Mouse (Mus musculus) liver, embryonic 11.5 days (tissue): ENCODE data around the gene Dnaaf3. TPM values are rescaled to one million over a fixed set of nuclear protein-coding genes. Genes with fewer than 3 reads are reported as not detected.

Experiments
- ATAC-seq: fragments of 200-750 bp; cut with Nextera tagmentation; replicated peaks from 2 replicates; pipeline ENCODE4 v1.8.0; 2017; ENCODE audit warnings: moderate number of reproducible peaks, mild to moderate bottlenecking, moderate TSS enrichment, moderate library complexity; ENCODE audit not compliant: low FRiP score
- DNase-seq: peaks from one replicate; pipeline ENCODE4 v3.0.0-alpha.2; 2017; ENCODE audit warnings: low spot score
- H3K27ac ChIP-seq: fragments of 300-500 bp; sonication (generic); 2 replicates; pipeline ENCODE4 v1.5.1; 2014; ENCODE audit warnings: mild to moderate bottlenecking, low read depth, low read length, control low read depth
- H3K27me3 ChIP-seq: fragments of 300-500 bp; sonication (generic); replicated peaks from 2 replicates; pipeline ENCODE4 v1.6.1; 2014; ENCODE audit warnings: low read length, mixed read lengths; ENCODE audit not compliant: control insufficient read depth, insufficient read depth
- H3K36me3 ChIP-seq: fragments of 300-500 bp; sonication (generic); 2 replicates; pipeline ENCODE4 v1.6.1; 2014; ENCODE audit warnings: mild to moderate bottlenecking, low read length, moderate library complexity, mixed read lengths; ENCODE audit not compliant: control insufficient read depth, insufficient read depth
- H3K4me1 ChIP-seq: fragments of 300-500 bp; sonication (generic); replicated peaks from 2 replicates; pipeline ENCODE4 v1.6.1; 2014; ENCODE audit warnings: low read length, mixed read lengths; ENCODE audit not compliant: control insufficient read depth, insufficient read depth
- H3K4me2 ChIP-seq: fragments of 300-500 bp; sonication (generic); 2 replicates; pipeline ENCODE4 v1.6.1; 2014; ENCODE audit warnings: mild to moderate bottlenecking, control low read depth, moderate library complexity
- H3K4me3 ChIP-seq: fragments of 300-500 bp; sonication (generic); 2 replicates; pipeline ENCODE4 v1.5.1; 2014; ENCODE audit warnings: low read depth, low read length, control low read depth
- H3K9ac ChIP-seq: fragments of 300-500 bp; sonication (generic); 2 replicates; pipeline ENCODE4 v1.6.1; 2014; ENCODE audit warnings: low read depth, low read length, control low read depth
- H3K9me3 ChIP-seq: fragments of 300-500 bp; sonication (generic); 2 replicates; pipeline ENCODE4 v1.6.1; 2016; ENCODE audit warnings: low read length, inconsistent platforms, mixed read lengths; ENCODE audit not compliant: control insufficient read depth
- WGBS: fragments of 180-500 bp; shearing (Covaris S2); extraction: QIAGEN DNeasy Blood & Tissue Kit; methylation state at CpG from one replicate; pipeline ENCODE4 v1.1.7; 2014; 5-methylcytosine and 5-hydroxymethylcytosine counted together
- polyA plus RNA-seq: library from polyadenylated mRNA; unstranded; fragments of >200 nt; fragmentation: Nextera tagmentation; extraction: Ambion mirVana; gene quantifications from 2 replicates; pipeline ENCODE4 v1.2.1, GENCODE M21; 2014

The Dnaaf3 gene
- polyA plus RNA-seq, 1 experiment from 2014 or later: 0.45 TPM

GRCm38 (mm10) chr7:4497271-4497903, 34.9 kb downstream of the Dnaaf3 start:
- H3K9ac ChIP-seq: no peak overlapping the region
- peaks cover 26% of the 10 kb centered on the region for H3K36me3 ChIP-seq
- no peak overlapping the region for H3K4me3 ChIP-seq
- no peak overlapping the region for H3K27ac ChIP-seq
- peaks cover 36% of the 10 kb centered on the region for H3K4me1 ChIP-seq
- H3K4me2 ChIP-seq: no peak overlapping the region
- ATAC-seq (no peak), DNase-seq (no peak)
- no peaks in the 10 kb centered on the region for H3K27me3 ChIP-seq
- no peaks in the 10 kb centered on the region for H3K9me3 ChIP-seq
- 87% methylated on average over 9 of the region's 9 CpGs for WGBS

GRCm38 (mm10) chr7:4496468-4496867, 35.8 kb downstream of the Dnaaf3 start:
- Histone ChIP-seq H3K9ac (no peak overlapping the region), H3K36me3 (peaks cover 32% of the 10 kb centered on the region), H3K9me3 (no peaks in the 10 kb centered on the region), H3K4me2 (no peak overlapping the region), H3K4me1 (peaks cover 42% of the 10 kb centered on the region), H3K27me3 (no peaks in the 10 kb centered on the region), H3K27ac (no peak overlapping the region), H3K4me3 (no peak overlapping the region)
- DNase-seq: no peak
- no peak for ATAC-seq
- WGBS: 94% methylated on average over 3 of the region's 3 CpGs

- H3K27me3 ChIP-seq: no peaks in the 10 kb centered on the region
- H3K36me3 ChIP-seq: peaks cover 43% of the 10 kb centered on the region
- 43% methylated on average over 1 of the region's 1 CpGs for WGBS
- ATAC-seq (0 out of 2 replicates have a peak, but pooled peaks have one; percentile 35), DNase-seq (no peak)
- H3K9me3 ChIP-seq: no peaks in the 10 kb centered on the region
- no peak overlapping the region for H3K4me2 ChIP-seq
- H3K4me1 ChIP-seq: peaks cover 39% of the 10 kb centered on the region
- no peak overlapping the region; the same call in 1 of the 2 replicates for H3K9ac ChIP-seq
- 0 out of 2 replicates have a peak overlapping the region, but pooled peaks have one; percentile 7 for H3K27ac ChIP-seq
- no peak overlapping the region for H3K4me3 ChIP-seq
Observed at GRCm38 (mm10) chr7:4493991-4494390, 38.3 kb downstream of the Dnaaf3 start.

GRCm38 (mm10) chr7:4492284-4493224, 39.7 kb downstream of the Dnaaf3 start:
- Histone ChIP-seq H3K9ac (no peak overlapping the region), H3K9me3 (no peaks in the 10 kb centered on the region), H3K4me2 (no peak overlapping the region), H3K36me3 (peaks cover 45% of the 10 kb centered on the region), H3K4me3 (no peak overlapping the region), H3K27me3 (no peaks in the 10 kb centered on the region), H3K27ac (0 out of 2 replicates have a peak overlapping the region, but pooled peaks have one; percentile 7), H3K4me1 (peaks cover 33% of the 10 kb centered on the region)
- ATAC-seq: peak; percentile 45
- no peak for DNase-seq
- WGBS: 76% methylated on average over 13 of the region's 13 CpGs

- Histone ChIP-seq H3K4me3 (no peak overlapping the region), H3K27me3 (no peaks in the 10 kb centered on the region), H3K9ac (no peak overlapping the region), H3K36me3 (peaks cover 42% of the 10 kb centered on the region), H3K9me3 (no peaks in the 10 kb centered on the region), H3K4me1 (peaks cover 33% of the 10 kb centered on the region), H3K27ac (no peak overlapping the region), H3K4me2 (0 out of 2 replicates have a peak overlapping the region, but pooled peaks have one; percentile 9)
- 64% methylated on average over 6 of the region's 6 CpGs for WGBS
- no peak for DNase-seq
- no peak for ATAC-seq
Observed at GRCm38 (mm10) chr7:4491308-4491707, 40.9 kb downstream of the Dnaaf3 start.

- Histone ChIP-seq H3K4me2 (no peak overlapping the region), H3K36me3 (peaks cover 44% of the 10 kb centered on the region), H3K4me3 (no peak overlapping the region), H3K4me1 (no peaks in the 10 kb centered on the region; the same call in 1 of the 2 replicates), H3K27ac (no peak overlapping the region), H3K27me3 (peaks cover 12% of the 10 kb centered on the region), H3K9me3 (no peaks in the 10 kb centered on the region), H3K9ac (no peak overlapping the region)
- 81% methylated on average over 12 of the region's 12 CpGs for WGBS
- no peak for ATAC-seq
- DNase-seq: no peak
Observed at GRCm38 (mm10) chr7:4482281-4482680, 50.0 kb downstream of the Dnaaf3 start.

- Histone ChIP-seq H3K36me3 (peaks cover 29% of the 10 kb centered on the region), H3K27ac (no peak overlapping the region), H3K4me2 (no peak overlapping the region), H3K9ac (no peak overlapping the region), H3K4me1 (no peaks in the 10 kb centered on the region; the same call in 1 of the 2 replicates), H3K9me3 (no peaks in the 10 kb centered on the region), H3K27me3 (peaks cover 29% of the 10 kb centered on the region), H3K4me3 (no peak overlapping the region)
- WGBS: 31% methylated on average over 6 of the region's 6 CpGs
- ATAC-seq: no peak
- no peak for DNase-seq
Observed at GRCm38 (mm10) chr7:4479674-4480073, 52.6 kb downstream of the Dnaaf3 start.

GRCm38 (mm10) chr7:4478796-4479291, 53.4 kb downstream of the Dnaaf3 start:
- Histone ChIP-seq H3K9me3 (no peaks in the 10 kb centered on the region), H3K4me3 (peak overlapping the region; percentile 39), H3K27ac (no peak overlapping the region), H3K9ac (no peak overlapping the region), H3K27me3 (peaks cover 35% of the 10 kb centered on the region), H3K36me3 (peaks cover 21% of the 10 kb centered on the region), H3K4me1 (no peaks in the 10 kb centered on the region; the same call in 1 of the 2 replicates), H3K4me2 (peak overlapping the region; percentile 61)
- WGBS: 6% methylated on average over 16 of the region's 16 CpGs
- DNase-seq (no peak), ATAC-seq (no peak)
